Mouse (Mus musculus) common myeloid progenitor, adult 5-6 weeks (primary cell): ENCODE results near the gene Lama5. TPM values are rescaled to one million over a fixed set of nuclear protein-coding genes. Genes with fewer than 3 reads are reported as not detected.
"Not testable (repeated sequence)": the region's sequence is repeated elsewhere in the genome, so short reads cannot be mapped to it uniquely, and the experiment has no call there.

Source experiments
- ATAC-seq: replicated peaks from 2 replicates; pipeline ENCODE4 v1.8.0; 2016; ENCODE audit warnings: low read depth, mild to moderate bottlenecking, moderate TSS enrichment, inconsistent platforms; ENCODE audit not compliant: poor library complexity, severe bottlenecking
- total RNA-seq: library from RNA; stranded (forward); fragments of 200-1000, 187-1606 nt; gene quantifications from 2 replicates; pipeline ENCODE4 v1.2.3, GENCODE M21; 2017

The Lama5 gene
- total RNA-seq, 1 experiment from 2014 or later = 0.05 TPM

DNA sequence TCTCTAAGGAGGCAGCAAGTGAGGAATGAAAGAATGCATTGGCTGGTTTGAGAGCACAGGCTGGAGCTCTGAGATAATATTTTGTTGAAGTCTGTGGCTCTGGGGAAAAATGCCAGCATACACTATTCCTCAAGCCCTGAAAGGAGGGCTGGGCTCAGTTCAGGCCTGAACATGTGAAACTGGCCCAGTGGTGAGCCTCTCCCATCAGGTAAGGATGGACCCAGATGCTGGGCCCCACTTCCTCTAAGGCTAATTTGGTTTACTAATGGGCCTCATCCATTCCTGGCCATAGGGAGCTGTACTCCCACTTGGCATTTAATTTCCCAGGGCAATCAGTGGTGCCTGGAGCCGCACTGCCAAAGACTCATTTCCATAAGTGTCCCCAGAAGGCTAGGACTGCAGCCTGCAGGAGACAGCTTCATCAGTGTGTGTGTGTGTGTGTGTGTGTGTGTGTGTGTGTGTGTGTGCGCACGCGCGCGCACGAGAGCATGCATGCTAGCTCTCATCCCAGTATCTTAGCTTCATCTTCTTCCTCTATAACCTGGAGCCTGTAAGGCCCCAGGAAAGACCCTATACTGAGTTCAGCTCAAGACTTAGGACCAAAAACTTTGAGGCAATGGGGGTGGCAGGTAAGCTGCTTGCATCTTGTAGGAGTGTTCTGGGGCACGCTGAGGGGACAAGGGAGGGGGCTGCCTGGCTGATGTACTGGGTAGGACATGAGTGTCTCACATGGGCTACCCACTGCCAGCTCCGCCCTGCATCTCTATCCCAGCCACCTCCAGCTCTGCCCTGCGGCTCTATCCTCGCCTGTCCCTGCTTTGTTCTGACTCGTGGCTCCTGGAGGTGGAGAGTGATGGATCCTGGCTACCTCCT lies 20.3 kb downstream of the Lama5 start:
- no peak for ATAC-seq

DNA sequence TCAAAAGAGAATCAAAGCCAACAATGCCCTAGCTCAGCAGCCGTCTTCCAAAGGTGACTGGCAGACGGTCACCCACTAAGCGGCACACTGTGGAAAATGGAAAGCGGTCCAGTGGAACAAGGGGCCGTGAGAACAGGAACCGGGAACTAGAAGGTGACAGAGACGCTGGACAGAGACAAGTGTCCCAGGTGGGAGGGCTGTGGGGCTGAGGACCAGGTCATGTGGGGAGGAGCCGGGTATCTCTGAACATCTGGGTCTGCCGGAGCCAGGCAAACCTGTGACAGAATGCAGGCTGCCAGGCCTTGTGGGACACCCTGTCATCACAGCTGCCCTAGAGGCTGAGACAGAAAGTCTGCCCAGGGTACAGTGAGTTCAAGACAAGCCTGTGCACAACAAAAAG lies 21.2 kb downstream of the Lama5 start:
- no peak for ATAC-seq

DNA sequence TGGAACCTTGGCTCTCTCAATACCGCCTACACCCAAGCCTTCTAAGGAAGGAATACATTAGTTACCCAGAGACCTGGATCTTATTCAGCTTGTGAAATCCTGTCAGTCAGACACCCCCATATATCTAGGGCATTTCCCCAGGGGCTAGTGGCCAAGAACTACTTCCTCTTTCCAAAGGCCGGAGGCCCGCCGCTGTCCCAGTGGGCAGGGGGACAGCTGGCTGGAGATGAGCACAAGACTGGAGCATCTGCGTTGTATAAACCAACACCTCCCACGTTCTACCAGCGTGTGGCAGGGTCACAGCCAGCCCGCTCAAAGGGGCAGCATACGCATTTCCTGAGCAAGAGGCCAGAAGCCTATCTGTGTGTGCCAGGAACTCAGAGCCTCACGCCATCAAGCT lies 22.9 kb downstream of the Lama5 start:
- peak; percentile 73 for ATAC-seq

DNA sequence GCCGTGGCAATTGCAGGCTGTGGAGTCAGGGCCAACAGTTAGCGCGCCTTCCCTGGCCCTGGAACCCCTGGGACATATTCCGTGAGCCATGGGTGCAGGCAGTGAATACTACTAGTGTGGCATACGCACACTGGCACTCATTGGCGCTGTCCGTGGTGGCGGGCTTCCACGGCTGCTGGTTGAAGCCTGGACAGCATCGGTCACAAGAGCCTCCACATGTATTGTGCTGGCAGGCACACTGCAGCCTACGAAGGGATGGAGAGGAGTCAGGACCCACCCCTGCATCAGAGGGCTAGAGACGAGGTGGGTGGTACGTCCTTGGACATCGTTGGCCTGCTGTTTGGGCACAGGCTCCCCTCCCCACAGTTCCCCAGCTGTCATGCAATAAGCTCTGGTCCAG lies 23.4 kb downstream of the Lama5 start:
- ATAC-seq = 0 out of 2 replicates have a peak, but pooled peaks have one; percentile 16

DNA sequence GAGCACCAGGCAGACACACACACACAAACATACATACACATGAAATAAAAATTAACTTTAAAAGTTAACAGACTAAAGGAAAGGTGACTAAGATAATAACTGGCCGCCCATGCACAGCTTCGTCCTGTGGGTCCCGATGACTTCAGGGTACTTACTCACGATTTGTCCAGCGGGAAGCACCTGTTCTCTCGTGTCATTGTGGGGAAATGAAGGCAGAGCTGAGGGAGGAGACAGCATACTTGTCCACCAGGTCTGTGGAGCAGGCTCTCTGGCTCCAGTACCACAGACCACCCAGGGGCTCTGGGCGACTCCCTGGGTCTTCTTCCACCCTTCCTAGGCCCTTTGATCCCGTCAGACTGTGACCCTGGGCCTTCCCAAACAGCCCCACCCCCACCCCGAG lies 24.4 kb downstream of the Lama5 start:
- ATAC-seq = no peak

DNA sequence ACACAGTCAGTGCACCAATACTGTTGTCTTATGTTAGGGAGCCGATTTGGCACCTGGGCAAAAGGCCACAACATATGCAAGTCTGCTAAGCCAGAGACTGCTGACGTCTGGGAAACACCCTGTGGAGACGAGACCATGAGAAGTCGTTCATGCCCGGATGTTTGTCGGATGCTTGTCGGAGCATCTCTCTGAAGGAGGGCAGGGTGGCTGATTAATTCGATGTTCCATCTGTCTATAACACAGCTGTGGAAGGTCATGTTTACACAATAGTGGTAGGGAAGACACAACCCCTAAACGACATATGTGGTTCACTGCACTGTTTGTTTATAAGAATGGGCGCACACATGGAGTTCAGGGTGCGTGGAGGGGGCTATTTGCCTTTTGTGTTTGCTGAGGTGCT lies 25.0 kb downstream of the Lama5 start:
- ATAC-seq = no peak

DNA sequence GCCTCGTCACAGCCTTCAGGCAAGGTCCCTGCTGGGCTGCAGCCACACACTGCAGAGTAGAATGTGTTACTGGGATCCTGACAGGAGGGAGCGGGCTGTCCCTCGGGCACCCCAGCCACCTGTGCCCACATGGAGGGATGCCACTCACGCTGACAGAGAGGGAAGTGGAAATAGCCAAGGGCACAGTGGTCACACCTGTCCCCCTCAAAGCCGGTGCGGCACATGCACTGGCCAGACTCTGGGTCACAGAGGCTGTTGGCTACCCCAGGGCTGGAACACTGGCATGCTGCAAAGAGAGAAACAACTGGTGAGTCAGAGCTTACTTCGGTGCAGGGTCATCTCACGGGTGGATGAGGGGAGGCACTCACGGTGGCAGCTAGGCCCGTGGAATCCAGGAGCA lies 26.9 kb downstream of the Lama5 start:
- ATAC-seq = no peak

DNA sequence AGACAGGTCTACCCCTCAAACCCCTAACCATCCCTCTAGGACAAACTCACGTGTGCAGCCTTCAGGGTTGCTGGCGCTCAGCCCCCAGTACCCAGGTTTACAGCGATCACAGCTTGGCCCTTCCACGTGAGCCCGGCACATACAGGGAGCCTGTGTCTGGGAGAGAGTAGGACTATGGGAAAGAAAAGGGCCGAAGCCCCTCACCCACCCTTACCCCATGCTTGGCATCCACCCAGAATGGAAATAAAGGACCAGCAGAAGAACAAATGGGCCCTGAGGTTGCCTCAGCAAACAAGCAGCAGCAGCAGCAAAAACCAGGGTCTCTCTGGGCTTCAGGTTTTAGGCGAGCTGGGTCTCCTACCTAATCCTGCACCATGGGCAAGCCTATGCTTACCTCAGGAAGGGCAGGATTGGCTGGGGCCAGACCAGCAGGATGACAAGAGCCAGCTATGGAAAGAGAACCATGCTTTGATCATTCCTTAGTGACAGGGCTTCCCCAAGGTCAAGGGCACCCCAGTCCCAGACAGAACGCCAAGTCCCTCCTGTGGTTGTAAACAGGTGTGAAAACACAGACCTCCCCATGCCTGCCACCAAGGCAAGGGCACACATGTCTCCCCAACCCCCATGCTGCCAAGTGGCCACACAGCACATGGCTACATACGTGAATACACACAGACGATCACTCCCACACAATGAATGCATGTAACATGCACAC lies 28.2 kb downstream of the Lama5 start:
- no peak for ATAC-seq

DNA sequence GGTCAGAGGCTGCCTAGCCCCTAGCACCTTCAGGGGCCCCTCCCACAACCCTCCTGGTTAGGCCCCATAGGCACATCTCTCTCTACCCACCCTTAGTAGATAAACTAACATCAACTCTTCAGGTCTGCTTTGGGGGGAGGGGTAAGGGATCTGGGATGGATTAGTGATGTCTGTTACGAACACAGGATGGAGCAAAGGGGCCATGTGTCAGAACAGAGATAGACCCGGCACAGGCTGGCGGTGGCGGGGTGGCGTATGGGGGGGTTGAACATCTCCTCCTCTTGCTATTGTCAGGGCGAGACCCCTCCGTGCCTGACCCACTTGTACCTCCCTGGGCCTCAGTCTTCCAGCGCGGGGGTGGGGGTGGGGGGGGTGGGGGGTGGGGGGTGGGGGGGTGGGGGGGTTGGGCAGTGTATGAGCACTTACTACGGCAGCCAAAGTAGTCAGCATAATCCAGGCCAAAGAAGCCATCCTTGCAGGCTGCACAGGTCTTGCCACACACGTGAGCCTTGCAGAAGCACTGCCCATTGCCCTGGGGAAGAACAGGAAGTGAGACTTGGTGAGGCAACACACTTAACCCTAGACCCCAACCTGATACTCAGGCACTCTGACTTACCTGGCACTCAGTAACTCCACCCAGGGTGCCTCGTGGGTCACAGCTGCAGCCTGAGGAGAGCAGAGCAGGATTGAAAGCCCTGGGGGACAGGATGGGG lies 28.9 kb downstream of the Lama5 start:
- peak; percentile 81 for ATAC-seq

DNA sequence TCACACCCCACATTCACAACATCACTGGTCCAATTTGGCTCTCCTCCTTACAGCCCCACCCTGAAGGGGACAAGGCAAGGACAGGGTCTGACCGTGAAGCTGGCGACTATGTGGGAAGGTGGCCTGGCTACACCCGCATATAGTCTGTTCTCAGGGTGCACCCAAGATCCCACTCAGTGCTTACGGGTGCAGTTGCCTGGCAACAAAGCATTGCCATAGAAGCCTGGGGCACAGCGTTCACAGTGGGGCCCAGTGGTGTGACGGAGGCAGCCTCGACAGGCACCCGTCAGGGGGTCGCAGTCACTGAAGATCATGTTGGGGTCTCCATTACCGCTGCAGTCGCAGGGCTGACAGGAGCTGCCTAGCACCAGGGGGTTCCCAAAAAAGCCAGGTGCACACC lies 38.3 kb downstream of the Lama5 start:
- no peak for ATAC-seq

DNA sequence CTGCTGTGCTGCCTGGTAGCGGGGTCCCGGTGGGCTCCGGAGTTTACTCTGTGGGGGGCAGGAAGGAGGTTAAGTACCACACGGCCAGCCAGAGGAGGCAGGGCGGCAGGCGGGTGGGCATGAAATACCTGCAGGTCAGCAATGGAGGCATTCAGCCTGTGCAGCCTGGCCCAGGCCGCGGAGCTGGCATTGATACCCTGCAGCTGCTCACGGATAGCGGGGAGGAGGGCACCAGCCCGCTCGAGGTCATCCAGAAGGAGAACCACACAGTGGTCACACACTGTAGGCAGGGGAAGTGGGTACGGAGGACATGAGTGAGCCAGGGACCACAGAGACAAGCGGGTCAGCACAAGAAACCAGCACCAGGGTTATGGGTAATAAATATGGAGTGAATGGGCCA lies 40.0 kb downstream of the Lama5 start:
- ATAC-seq = no peak

DNA sequence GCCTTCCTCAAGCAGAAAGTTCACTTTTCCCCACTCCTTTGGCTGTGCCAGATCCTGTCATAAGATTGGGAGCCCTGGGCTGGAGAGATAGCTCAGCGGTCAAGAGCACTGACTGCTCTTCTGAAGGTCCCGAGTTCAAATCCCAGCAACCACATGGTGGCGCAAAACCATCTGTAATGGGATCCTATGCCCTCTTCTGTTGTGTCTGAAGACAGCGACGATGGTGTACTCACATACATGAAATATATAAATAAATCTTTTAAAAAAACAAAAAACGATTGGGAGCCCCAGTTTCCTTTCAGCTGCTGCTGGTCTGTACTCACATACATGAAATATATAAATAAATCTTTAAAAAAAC lies 40.9 kb downstream of the Lama5 start:
- ATAC-seq = no peak

DNA sequence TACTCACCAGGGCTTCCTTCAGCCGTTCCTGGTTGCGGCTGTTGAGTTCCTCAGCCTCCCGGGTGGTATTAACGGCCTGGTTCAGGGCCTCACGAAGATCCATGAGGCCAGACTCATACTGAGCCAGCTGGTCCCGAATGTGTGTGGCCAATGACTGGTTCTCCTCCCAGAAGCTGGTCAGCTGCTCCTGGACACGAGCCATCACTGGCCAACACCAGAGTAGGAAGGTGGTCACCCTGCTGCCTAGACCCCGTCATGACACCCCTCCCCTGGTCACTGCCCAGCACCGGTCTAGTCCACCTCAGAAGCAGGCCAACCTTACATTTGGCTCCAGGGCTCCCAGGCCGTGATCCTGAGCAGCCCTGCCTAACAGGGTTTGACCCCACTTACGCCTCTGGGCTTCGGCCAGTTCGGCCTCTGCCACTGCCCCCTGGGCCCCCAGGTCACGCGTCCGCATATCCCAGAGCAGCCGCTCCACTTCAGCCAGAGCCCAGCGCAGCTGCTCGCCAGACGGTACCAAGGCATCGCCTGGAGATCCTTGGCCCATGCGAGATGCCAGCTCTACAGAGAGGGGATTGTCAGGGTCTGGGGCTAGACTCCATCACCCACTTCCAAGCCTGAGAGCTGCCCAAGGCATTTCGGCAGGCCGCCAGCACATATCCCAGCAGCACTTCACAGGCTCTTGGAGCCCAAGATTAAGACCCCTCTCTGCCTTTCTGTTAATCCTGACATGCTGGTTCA lies 41.5 kb downstream of the Lama5 start:
- no peak for ATAC-seq

DNA sequence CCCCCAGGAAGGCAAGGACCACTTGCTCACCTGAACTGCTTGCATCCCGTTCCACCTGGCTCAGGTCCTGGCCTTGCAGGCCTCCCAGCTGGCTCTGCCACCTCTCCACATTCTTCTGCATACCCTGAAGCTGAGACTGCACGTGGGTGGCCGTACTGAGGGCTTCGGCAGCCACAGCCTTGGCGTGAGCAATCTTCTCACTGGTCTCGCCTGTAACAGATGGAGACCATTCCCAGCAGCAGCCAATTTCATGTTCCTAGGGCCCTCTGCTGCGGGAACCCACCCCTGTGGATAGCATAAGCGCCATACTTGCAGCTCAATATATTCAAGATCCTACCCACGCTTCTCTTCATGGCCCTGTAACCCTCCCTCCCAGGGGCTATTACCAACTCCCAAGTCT lies 44.1 kb downstream of the Lama5 start:
- ATAC-seq = no peak

DNA sequence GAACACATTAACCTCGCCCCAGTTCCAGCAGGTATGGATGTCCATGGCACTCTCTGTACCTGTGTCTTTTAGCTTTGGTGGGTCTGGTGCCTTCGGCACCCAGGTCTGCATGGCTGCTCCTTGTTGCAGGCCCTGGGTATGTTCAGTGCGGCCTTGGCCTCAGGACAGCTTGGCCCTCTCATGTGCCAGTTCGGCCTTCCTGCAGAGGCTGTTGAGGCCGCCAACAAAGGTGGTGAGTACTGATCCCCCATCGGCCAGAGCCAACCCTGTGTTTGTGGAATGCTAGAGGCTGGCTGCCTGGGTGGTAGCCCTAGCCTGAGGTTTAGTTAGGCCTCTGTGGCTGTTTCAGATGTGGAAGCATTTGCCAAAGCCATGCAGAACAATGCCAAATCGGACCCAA lies 49.9 kb downstream of the Lama5 start:
- ATAC-seq = no peak

DNA sequence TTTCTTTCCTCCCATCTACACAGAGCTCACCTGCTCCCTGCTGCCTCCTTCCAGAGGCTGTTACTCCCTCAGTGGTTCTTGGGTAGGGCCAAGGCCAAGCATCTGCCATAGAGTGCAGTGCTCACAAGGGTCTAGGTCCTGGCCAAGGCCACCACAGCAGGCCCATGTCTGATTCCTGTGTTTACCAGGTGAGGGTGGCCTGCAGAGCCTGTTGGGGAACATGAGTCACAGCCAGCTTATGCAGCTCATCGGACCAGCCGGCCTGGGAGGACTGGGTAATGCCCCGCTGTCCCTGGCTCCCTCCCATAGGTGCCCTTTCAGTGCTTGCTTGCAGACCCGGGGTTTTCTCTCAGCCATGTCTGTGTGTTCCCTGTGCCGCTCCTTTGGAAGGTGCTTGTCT lies 51.5 kb downstream of the Lama5 start:
- no peak for ATAC-seq

DNA sequence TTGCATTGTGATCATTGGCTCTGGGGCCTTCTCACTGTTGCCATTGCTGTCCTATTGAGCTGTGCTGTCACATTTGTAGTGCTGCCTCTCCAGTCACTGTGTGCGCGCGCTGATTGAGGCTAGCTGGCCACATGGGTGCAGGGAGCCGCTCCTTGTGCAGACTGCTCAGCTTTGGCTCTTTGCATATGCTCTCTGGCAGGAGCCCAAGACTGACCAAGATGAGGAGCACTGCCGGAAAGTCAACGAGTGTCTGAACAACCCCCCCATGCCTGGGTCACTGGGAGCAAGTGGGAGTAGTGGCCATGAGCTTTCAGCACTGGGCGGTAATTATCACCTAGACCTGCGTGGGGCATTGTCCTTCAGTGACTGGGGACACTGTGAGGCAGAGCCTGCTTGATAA lies 51.9 kb downstream of the Lama5 start:
- not testable (repeated sequence) for ATAC-seq

DNA sequence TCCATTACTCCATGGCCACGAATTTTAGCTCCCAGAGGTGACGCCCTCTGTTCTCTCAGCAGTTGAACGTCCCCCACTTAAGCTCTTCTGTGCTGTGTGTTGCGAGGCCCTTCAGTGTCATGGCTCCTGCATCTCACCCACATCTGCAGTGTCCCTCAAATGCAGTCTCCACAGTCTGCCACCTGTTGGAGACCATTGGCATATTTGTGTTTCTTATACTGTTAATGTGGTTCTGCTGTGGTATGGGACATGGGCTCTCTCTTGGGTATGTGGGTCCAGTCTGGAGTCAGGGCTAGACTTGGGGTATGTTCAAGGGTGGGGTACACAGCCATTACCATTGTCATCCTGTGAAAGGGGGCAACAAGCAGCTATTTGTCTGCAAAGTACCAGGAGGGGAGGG lies 52.5 kb downstream of the Lama5 start:
- ATAC-seq = peak; percentile 17; the same call in 1 of the 2 replicates

DNA sequence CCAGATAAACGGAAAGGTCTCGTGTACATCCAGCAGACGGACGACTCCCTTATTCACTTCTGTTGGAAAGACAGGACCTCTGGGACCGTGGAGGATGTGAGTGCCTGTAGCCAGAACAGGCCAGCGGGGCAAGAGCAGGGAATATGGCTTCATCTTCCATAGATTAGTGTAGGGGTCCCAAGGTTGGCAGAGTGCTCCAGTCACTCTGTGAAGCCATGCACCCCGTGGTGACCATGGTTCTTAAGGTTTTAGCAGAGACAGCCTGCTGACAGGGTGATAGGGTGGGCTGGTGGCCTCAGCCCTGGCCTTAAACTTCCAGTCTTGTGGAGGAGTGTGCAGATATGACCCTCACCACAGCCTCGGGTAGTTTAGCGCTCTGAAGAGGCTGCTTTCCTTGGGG lies 53.5 kb downstream of the Lama5 start:
- ATAC-seq = no peak

DNA sequence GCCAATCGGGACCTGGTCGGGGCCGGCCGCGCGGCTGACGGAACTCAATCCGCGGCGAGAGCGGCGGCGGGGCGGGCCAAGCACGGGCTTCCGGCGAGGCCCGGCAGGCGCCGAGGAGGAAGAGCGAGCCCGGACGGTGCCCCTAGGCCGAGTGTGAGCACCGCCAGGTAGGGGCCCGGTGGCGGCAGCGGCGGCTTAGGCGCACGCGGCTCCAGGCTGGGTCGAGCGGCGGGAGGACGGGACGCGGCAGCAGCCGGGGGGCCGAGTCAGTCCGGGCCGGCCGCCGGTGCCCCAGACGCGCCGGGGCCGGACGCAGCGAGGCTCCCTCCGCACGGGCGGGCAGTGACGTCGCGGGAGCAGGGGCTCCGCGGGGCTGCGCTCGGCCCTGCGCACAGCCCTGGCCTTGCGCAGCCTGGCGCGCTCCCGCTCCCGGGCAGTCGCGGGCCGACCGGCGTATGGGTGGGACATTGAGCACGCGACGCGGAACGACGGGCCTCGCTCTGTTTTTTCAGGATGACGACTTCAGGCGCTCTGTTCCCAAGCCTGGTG lies 54.1 kb downstream of the Lama5 start:
- peak; percentile 9; the same call in 1 of the 2 replicates for ATAC-seq
